In the genomic region with DNA sequence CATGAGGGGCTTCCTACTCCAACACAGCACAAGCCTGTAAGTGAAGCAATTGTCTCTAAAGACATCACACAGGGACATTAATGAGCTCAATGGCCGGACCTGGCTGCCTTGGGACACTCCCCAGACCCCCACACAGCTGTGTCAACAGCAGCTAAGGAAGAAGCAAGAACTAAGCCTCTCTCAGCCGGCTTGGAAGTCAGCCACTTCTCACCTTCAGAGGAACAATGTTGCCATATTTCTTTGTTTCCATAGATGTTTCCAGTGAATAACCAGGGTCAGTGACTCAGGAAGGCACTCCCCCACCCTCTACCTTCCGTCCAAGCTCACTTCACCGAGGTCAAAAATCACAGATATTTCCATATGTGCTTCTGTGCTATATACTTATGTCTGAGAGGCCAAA, we compare ENCODE assay signal across 10 mouse cellular contexts.
A peak's percentile ranks its signal among the peaks of the same experiment; 100 is the strongest.
DNase-seq lines count a peak whose midpoint lies in the region; ATAC-seq and TF ChIP-seq lines count a peak whose summit lies in the region.
"Had no signal": no experiment of that assay in that cellular context is flagged by ENCODE, and none has a peak within 500 bp of the region (broad histone marks: within the 10 kb centered on the region; RNA-seq: fewer than 3 reads in every experiment).

No protein-coding gene starts in this region.

- H3K27ac ChIP-seq in midbrain, postnatal 0 days (ENCODE audit: low read depth, low read length), result peak overlapping the region; percentile 18; the same call in 1 of the 2 replicates
- H3K27ac ChIP-seq in midbrain, embryonic 16.5 days (ENCODE audit: low read length), result no peak overlapping the region
- H3K27ac ChIP-seq: macrophage had no signal

- no peaks in the 10 kb centered on the region for H3K36me3 ChIP-seq in midbrain, postnatal 0 days (ENCODE audit: insufficient read depth, low read length)
- H3K36me3 ChIP-seq in midbrain, embryonic 16.5 days (ENCODE audit: control insufficient read depth, insufficient read depth, low read length), result no peaks in the 10 kb centered on the region

- H3K9ac ChIP-seq in midbrain, postnatal 0 days (replicated peaks; ENCODE audit: low read length, poor library complexity, severe bottlenecking), result no peak overlapping the region
- H3K9ac ChIP-seq in midbrain, embryonic 16.5 days (ENCODE audit: low read depth, low read length), result no peak overlapping the region

- H3K4me1 ChIP-seq in midbrain, postnatal 0 days (ENCODE audit: insufficient read depth, low read length), result no peaks in the 10 kb centered on the region
- H3K4me1 ChIP-seq in midbrain, embryonic 16.5 days (ENCODE audit: control insufficient read depth, insufficient read depth, low read length), result no peaks in the 10 kb centered on the region

- 60% methylated on average over 4 of the region's 4 CpGs for WGBS in midbrain, postnatal 0 days
- 57% methylated on average over 4 of the region's 4 CpGs for WGBS in midbrain, embryonic 16.5 days

- no peak overlapping the region for H3K4me2 ChIP-seq in midbrain, postnatal 0 days (ENCODE audit: low read depth, low read length, poor library complexity, severe bottlenecking)
- no peak overlapping the region for H3K4me2 ChIP-seq in midbrain, embryonic 16.5 days (ENCODE audit: low read length)

- H3K27me3 ChIP-seq in midbrain, postnatal 0 days (ENCODE audit: insufficient read depth, low read length), result no peaks in the 10 kb centered on the region
- H3K27me3 ChIP-seq in midbrain, embryonic 16.5 days (ENCODE audit: control insufficient read depth, insufficient read depth, low read depth, low read length), result no peaks in the 10 kb centered on the region
- H3K27me3 ChIP-seq: Patski had no signal

- no peak for ATAC-seq in midbrain, postnatal 0 days (ENCODE audit: low FRiP score)
- no peak for ATAC-seq in midbrain, embryonic 16.5 days
- ATAC-seq: Patski had no signal

- H3K9me3 ChIP-seq in midbrain, postnatal 0 days (ENCODE audit: low read length), result no peaks in the 10 kb centered on the region
- no peaks in the 10 kb centered on the region for H3K9me3 ChIP-seq in midbrain, embryonic 16.5 days (replicated peaks; ENCODE audit: control insufficient read depth, low read length, poor library complexity, severe bottlenecking)

- peak; percentile 45 for DNase-seq in adrenal gland, postnatal 14 days
- no peak for DNase-seq in adrenal gland, postnatal 25 days
- no peak for DNase-seq in midbrain, postnatal 0 days (ENCODE audit: low spot score)
- DNase-seq in kidney, postnatal 10 days, result peak; percentile 72
- peak; percentile 62 for DNase-seq in testis, postnatal 10 days (ENCODE audit: low spot score)
- no peak for DNase-seq in right cerebral cortex, postnatal 25 days
- DNase-seq in spleen, postnatal 10 days (ENCODE audit: low spot score in 2 of 2), result no peak

- no peak for TF ChIP-seq CTCF in midbrain, postnatal 0 days (IDR thresholded peaks at IDR 0.05)

- H3K4me3 ChIP-seq in midbrain, postnatal 0 days (ENCODE audit: low read depth, low read length), result no peak overlapping the region
- no peak overlapping the region for H3K4me3 ChIP-seq in midbrain, embryonic 16.5 days (ENCODE audit: low read depth, low read length)

Comparison
In these comparisons a context has a peak if more than half of its experiments do, and no peak if none do; other contexts are left out.
1. DNase-seq: peak in adrenal gland, postnatal 14 days (single experiment), kidney, postnatal 10 days (single experiment) and testis, postnatal 10 days (single experiment); none in adrenal gland, postnatal 25 days (single experiment), midbrain, postnatal 0 days (single experiment), right cerebral cortex, postnatal 25 days (single experiment) and spleen, postnatal 10 days (0 of 2).